Mouse (Mus musculus) olfactory bulb, adult 2 months (tissue): ENCODE data around the gene Fblim1.

ENCODE experiments used
- CTCF ChIP-seq: fragments of 200-500 bp; IDR thresholded peaks from 2 replicates; pipeline ENCODE4 v1.5.1; 2012; ENCODE audit warnings: low read depth, mild to moderate bottlenecking, low read length, moderate library complexity; ENCODE audit not compliant: insufficient read depth
- POLR2A ChIP-seq: fragments of 200-500 bp; IDR thresholded peaks from 2 replicates; pipeline ENCODE4 v1.6.1; 2012; ENCODE audit warnings: mild to moderate bottlenecking, low read depth, low read length, moderate library complexity; ENCODE audit not compliant: insufficient read depth

- TF ChIP-seq CTCF: no peak
- TF ChIP-seq POLR2A: no peak
Observed at GRCm38 (mm10) chr4:141558658-141559057, 47.2 kb downstream of the Fblim1 start.
